Mouse (Mus musculus): ENCODE measurements around the gene Cfap20. TPM values are rescaled to one million over a fixed set of nuclear protein-coding genes. Genes with fewer than 3 reads are reported as not detected.

Cfap20 gene
- 77.2 TPM for polyA plus RNA-seq (2015; fragmentation: Illumina TruSeq; extraction: RNeasy Lipid Tissue Mini Kit (QIAGEN cat#74804); ENCODE audit: low read depth, low replicate concordance)

GRCm38 (mm10) chr8:95434686-95435439 lies at the start of gene Cfap20:
Cfap20 (minus strand) TSS chr8:95434869.

Other genes with a start within 250 kb of the Cfap20 start
- gene Kifc3, start 232.1 kb downstream of the Cfap20 start, polyA plus RNA-seq (2015; fragmentation: Illumina TruSeq; extraction: RNeasy Lipid Tissue Mini Kit (QIAGEN cat#74804); ENCODE audit: low read depth, low replicate concordance): 34.2 TPM
- gene Cngb1, start 128.3 kb downstream of the Cfap20 start, polyA plus RNA-seq (2015; fragmentation: Illumina TruSeq; extraction: RNeasy Lipid Tissue Mini Kit (QIAGEN cat#74804); ENCODE audit: low read depth, low replicate concordance): 0.21 TPM
- not detected for gene Tepp, start 124.3 kb downstream of the Cfap20 start, polyA plus RNA-seq (2015; fragmentation: Illumina TruSeq; extraction: RNeasy Lipid Tissue Mini Kit (QIAGEN cat#74804); ENCODE audit: low read depth, low replicate concordance)
- 7.8 TPM for gene Zfp319, start 102.9 kb downstream of the Cfap20 start, polyA plus RNA-seq (2015; fragmentation: Illumina TruSeq; extraction: RNeasy Lipid Tissue Mini Kit (QIAGEN cat#74804); ENCODE audit: low read depth, low replicate concordance)
- gene Usb1, start 102.6 kb downstream of the Cfap20 start, polyA plus RNA-seq (2015; fragmentation: Illumina TruSeq; extraction: RNeasy Lipid Tissue Mini Kit (QIAGEN cat#74804); ENCODE audit: low read depth, low replicate concordance): 10.5 TPM
- 9.5 TPM for gene Mmp15, start 82.6 kb downstream of the Cfap20 start, polyA plus RNA-seq (2015; fragmentation: Illumina TruSeq; extraction: RNeasy Lipid Tissue Mini Kit (QIAGEN cat#74804); ENCODE audit: low read depth, low replicate concordance)
- 79.1 TPM for gene Csnk2a2, start 55.2 kb upstream of the Cfap20 start, polyA plus RNA-seq (2015; fragmentation: Illumina TruSeq; extraction: RNeasy Lipid Tissue Mini Kit (QIAGEN cat#74804); ENCODE audit: low read depth, low replicate concordance)
- gene Ccdc113, start 99.2 kb upstream of the Cfap20 start, polyA plus RNA-seq (2015; fragmentation: Illumina TruSeq; extraction: RNeasy Lipid Tissue Mini Kit (QIAGEN cat#74804); ENCODE audit: low read depth, low replicate concordance): 4.7 TPM
- gene Prss54, start 141.5 kb upstream of the Cfap20 start, polyA plus RNA-seq (2015; fragmentation: Illumina TruSeq; extraction: RNeasy Lipid Tissue Mini Kit (QIAGEN cat#74804); ENCODE audit: low read depth, low replicate concordance): not detected
- gene Gins3, start 198.6 kb upstream of the Cfap20 start, polyA plus RNA-seq (2015; fragmentation: Illumina TruSeq; extraction: RNeasy Lipid Tissue Mini Kit (QIAGEN cat#74804); ENCODE audit: low read depth, low replicate concordance): 2.8 TPM
- 1,619 TPM for gene Ndrg4, start 242.1 kb upstream of the Cfap20 start, polyA plus RNA-seq (2015; fragmentation: Illumina TruSeq; extraction: RNeasy Lipid Tissue Mini Kit (QIAGEN cat#74804); ENCODE audit: low read depth, low replicate concordance)

All from brain, adult 10 weeks (tissue).